Mouse (Mus musculus) cortical plate, adult 2 months (tissue): ENCODE results near the gene Atp5g1. TPM values are rescaled to one million over a fixed set of nuclear protein-coding genes. Genes with fewer than 3 reads are reported as not detected.
"Not testable (repeated sequence)": the region's sequence is repeated elsewhere in the genome, so short reads cannot be mapped to it uniquely, and the experiment has no call there.

Experiments used
- H3K27ac ChIP-seq: fragments of 200-500 bp; 2 replicates; pipeline ENCODE4 v1.5.1; 2012; ENCODE audit warnings: low read length, control low read depth, inconsistent platforms; ENCODE audit not compliant: insufficient read depth
- H3K4me1 ChIP-seq: fragments of 200-500 bp; 2 replicates; pipeline ENCODE4 v1.6.1; 2011; ENCODE audit warnings: low read length; ENCODE audit not compliant: control insufficient read depth, insufficient read depth
- H3K4me3 ChIP-seq: fragments of 200-500 bp; 2 replicates; pipeline ENCODE4 v1.5.1; 2011; ENCODE audit warnings: mild to moderate bottlenecking, low read length, control low read depth; ENCODE audit not compliant: insufficient read depth
- CTCF ChIP-seq: fragments of 200-500 bp; IDR thresholded peaks from 2 replicates; pipeline ENCODE4 v1.5.1; 2011; ENCODE audit warnings: mild to moderate bottlenecking, control low read depth, low read length; ENCODE audit not compliant: insufficient read depth; ENCODE audit errors: extremely low read depth
- POLR2A ChIP-seq: fragments of 200-500 bp; IDR thresholded peaks from 2 replicates; pipeline ENCODE4 v1.6.1; 2011; ENCODE audit warnings: mild to moderate bottlenecking, low read length, control low read depth; ENCODE audit not compliant: insufficient read depth; ENCODE audit errors: extremely low read depth
- polyA plus RNA-seq: library from polyadenylated mRNA; depleted of rRNA; stranded (reverse); fragments of >200 nt; gene quantifications from 2 replicates; pipeline ENCODE4 v1.2.3, GENCODE M21; 2012; rRNA removed

Atp5g1 gene
- polyA plus RNA-seq, result 448 and 494 TPM in 2 replicates

- TF ChIP-seq POLR2A, result peak; percentile 98
- no peak for TF ChIP-seq CTCF
- Histone ChIP-seq H3K27ac (peak within 1 kb of the TSS; percentile 63), H3K4me1 (0 out of 2 replicates have a peak, but pooled peaks cover 2% of the 10 kb centered on the region), H3K4me3 (peak within 1 kb of the TSS; percentile 82)
Measured at GRCm38 (mm10) chr11:96075509-96076220, at the start of gene Atp5g1. Atp5g1 (minus strand) TSS chr11:96075670.

DNA sequence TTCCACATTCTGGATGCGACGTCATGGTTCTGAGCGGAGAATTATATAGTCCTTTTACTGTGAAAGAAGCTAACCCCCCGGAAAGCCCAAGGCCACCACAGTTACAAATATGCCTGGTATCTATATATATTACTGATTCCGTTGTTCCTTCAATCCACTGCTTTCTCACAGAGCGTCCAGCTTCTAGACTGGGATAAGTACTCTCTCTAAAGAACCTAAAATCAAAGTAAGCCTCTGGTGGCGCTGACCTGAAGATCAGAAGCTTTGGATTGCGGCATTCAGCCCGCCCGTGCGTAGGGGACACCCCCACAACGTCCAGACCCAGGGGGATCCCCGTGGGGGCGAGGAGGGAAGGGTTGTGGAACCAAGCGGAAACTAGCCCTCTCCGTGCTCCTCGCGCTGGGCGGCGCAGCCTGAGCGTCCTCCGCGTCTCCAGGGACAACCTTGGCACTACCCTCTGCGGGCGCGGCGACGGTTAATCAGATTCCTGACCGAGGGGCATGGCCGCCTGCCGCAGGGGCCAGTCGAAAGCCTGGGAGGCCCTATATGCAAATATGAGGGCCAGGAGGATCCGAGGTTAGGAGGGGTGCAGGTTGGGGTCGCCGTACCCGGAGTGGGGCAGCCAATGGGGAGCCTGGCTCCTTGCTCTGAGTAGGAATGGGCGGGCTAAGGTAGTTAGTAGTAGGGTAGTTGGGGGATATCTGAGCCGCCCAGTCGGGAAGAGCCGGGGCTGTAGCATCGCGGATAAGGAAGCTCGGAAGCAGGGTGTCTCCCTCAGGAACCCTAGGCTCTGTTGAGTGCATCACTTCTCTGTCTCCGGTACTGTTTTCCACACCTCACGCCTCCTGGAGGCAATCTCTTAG, 48.8 kb upstream of the Atp5g1 start:
- Histone ChIP-seq H3K4me1 (no peaks in the 10 kb centered on the region), H3K27ac (no peak overlapping the region), H3K4me3 (0 out of 2 replicates have a peak overlapping the region, but pooled peaks have one; percentile 13)
- TF ChIP-seq CTCF (no peak), POLR2A (no peak)

- not testable (repeated sequence) for H3K27ac ChIP-seq, H3K4me3 ChIP-seq, H3K4me1 ChIP-seq
Measured at GRCm38 (mm10) chr11:96122806-96123205, 47.3 kb upstream of the Atp5g1 start.

- H3K27ac ChIP-seq, result no peak overlapping the region
- no peak overlapping the region for H3K4me3 ChIP-seq
- TF ChIP-seq POLR2A (no peak), CTCF (no peak)
- no peaks in the 10 kb centered on the region for H3K4me1 ChIP-seq
Measured at GRCm38 (mm10) chr11:96119401-96119800, 43.9 kb upstream of the Atp5g1 start.

- H3K4me3 ChIP-seq, H3K27ac ChIP-seq, H3K4me1 ChIP-seq: not testable (repeated sequence)
Measured at GRCm38 (mm10) chr11:96116925-96117324, 41.5 kb upstream of the Atp5g1 start.

- Histone ChIP-seq H3K4me1 (no peaks in the 10 kb centered on the region), H3K4me3 (no peak overlapping the region), H3K27ac (no peak overlapping the region)
- TF ChIP-seq CTCF (no peak), POLR2A (no peak)
Measured at GRCm38 (mm10) chr11:96116116-96116515, 40.6 kb upstream of the Atp5g1 start.

GRCm38 (mm10) chr11:96115416-96115815, 39.9 kb upstream of the Atp5g1 start:
- TF ChIP-seq CTCF, result no peak
- H3K4me1 ChIP-seq, result no peaks in the 10 kb centered on the region
- no peak overlapping the region for H3K27ac ChIP-seq
- H3K4me3 ChIP-seq, result no peak overlapping the region

GRCm38 (mm10) chr11:96114077-96114476, 38.6 kb upstream of the Atp5g1 start:
- Histone ChIP-seq H3K4me1 (no peaks in the 10 kb centered on the region), H3K4me3 (no peak overlapping the region), H3K27ac (no peak overlapping the region)
- no peak for TF ChIP-seq CTCF
- no peak for TF ChIP-seq POLR2A

DNA sequence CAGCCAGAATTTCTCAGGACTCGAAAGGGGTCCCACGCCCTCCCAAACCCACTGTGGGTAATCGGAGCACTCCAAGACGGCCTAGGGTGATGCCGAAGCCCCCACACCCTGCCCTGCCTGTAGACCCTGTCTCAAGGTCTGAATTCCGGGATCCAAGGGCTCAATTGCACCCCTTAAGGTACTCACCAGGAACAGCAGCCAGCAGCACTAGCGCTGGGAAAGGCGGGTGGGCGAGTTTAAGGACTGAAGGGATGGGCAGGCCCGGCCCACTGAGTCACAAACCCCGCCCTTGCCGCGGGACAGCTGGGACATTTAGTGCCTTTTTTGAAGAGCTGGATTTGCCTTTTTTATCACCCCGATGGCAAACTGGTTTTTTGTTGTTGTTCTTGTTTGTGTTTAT, 36.3 kb upstream of the Atp5g1 start, which contains the start of gene Calcoco2:
Gene Calcoco2, minus strand, starts transcription at position 214 of the 400 bp plus-strand sequence.
- Histone ChIP-seq H3K27ac (no peak within 1 kb of the TSS), H3K4me3 (no peak within 1 kb of the TSS), H3K4me1 (no peaks in the 10 kb centered on the region)
- TF ChIP-seq POLR2A (no peak), CTCF (no peak)

GRCm38 (mm10) chr11:96110950-96111349, 35.5 kb upstream of the Atp5g1 start:
- not testable (repeated sequence) for H3K4me1 ChIP-seq, H3K4me3 ChIP-seq, H3K27ac ChIP-seq

- H3K4me1 ChIP-seq, result no peaks in the 10 kb centered on the region
- H3K27ac ChIP-seq, result no peak overlapping the region
- TF ChIP-seq POLR2A (no peak), CTCF (no peak)
- H3K4me3 ChIP-seq, result no peak overlapping the region
Measured at GRCm38 (mm10) chr11:96108376-96108775, 32.9 kb upstream of the Atp5g1 start.
